Mouse (Mus musculus) layer of hippocampus, postnatal 14 days (tissue): Measurements from ENCODE around the gene Gm12845. TPM values are rescaled to one million over a fixed set of nuclear protein-coding genes. Genes with fewer than 3 reads are reported as not detected.

ENCODE experiments used
- total RNA-seq, 2 experiments: library from RNA; stranded (reverse); gene quantifications; 2 replicates each; pipeline ENCODE4 v1.2.3; 2021

Gm12845 gene
- total RNA-seq, 2 experiments from 2014 or later = not detected

Other genes with a start within 250 kb of the Gm12845 start
- 100 to 1,000 TPM; 140 to 146 TPM for gene Rnf220, start 227.4 kb upstream of the Gm12845 start, total RNA-seq
- 100 to 1,000 TPM; 217 to 218 TPM for gene Eri3, start 174.0 kb upstream of the Gm12845 start, total RNA-seq
- 10 to 100 TPM; 31.8 TPM for gene Dmap1, start 42.1 kb upstream of the Gm12845 start, total RNA-seq
- gene Klf17, start 41.2 kb downstream of the Gm12845 start, total RNA-seq = not detected
- 10 to 100 TPM; 30.3 to 40.9 TPM for gene Slc6a9, start 110.1 kb downstream of the Gm12845 start, total RNA-seq
- 1 to 10 TPM in 1 of 2 experiments, under 1 TPM in 1; 0.85 to 1.5 TPM for gene Ccdc24, start 148.1 kb downstream of the Gm12845 start, total RNA-seq
- gene B4galt2, start 159.1 kb downstream of the Gm12845 start, total RNA-seq = 10 to 100 TPM; 94.4 to 99.7 TPM
- gene Atp6v0b, start 162.9 kb downstream of the Gm12845 start, total RNA-seq = 100 to 1,000 TPM; 433 TPM
- gene Dph2, start 167.6 kb downstream of the Gm12845 start, total RNA-seq = 10 to 100 TPM; 10.0 to 10.2 TPM
- gene Ipo13, start 190.6 kb downstream of the Gm12845 start, total RNA-seq = 100 to 1,000 TPM; 124 to 131 TPM
- 1 to 10 TPM; 1.8 to 2.0 TPM for gene Artn, start 205.4 kb downstream of the Gm12845 start, total RNA-seq